Mouse (Mus musculus): ENCODE results near the gene Acsm3. TPM values are rescaled to one million over a fixed set of nuclear protein-coding genes. Genes with fewer than 3 reads are reported as not detected.
"Not testable (repeated sequence)": the region's sequence is repeated elsewhere in the genome, so short reads cannot be mapped to it uniquely, and the experiment has no call there.

The Acsm3 gene
- under 1 TPM in 1 of 2 experiments, not detected in 1; 0.10 TPM for total RNA-seq (2021)

GRCm38 (mm10) chr7:119760527-119760951, at the start of gene Acsm3:
Acsm3 (plus strand) TSS chr7:119760923.
- DNase-seq: no peak

GRCm38 (mm10) chr7:119714111-119714510, 46.6 kb upstream of the Acsm3 start:
- DNase-seq: no peak

- peak; percentile 96 for DNase-seq
These were observed 40.3 kb upstream of the Acsm3 start, which contains the start of gene Thumpd1 for GRCm38 (mm10) chr7:119720253-119720946. Thumpd1 (minus strand) TSS chr7:119720798.

- no peak for DNase-seq
These were observed 39.8 kb upstream of the Acsm3 start for GRCm38 (mm10) chr7:119720947-119721310.

- DNase-seq: no peak
These were observed 33.1 kb upstream of the Acsm3 start for GRCm38 (mm10) chr7:119727621-119728020.

- not testable (repeated sequence) for DNase-seq
These were observed 29.5 kb upstream of the Acsm3 start for GRCm38 (mm10) chr7:119731262-119731661.

- no peak for DNase-seq
These were observed 21.8 kb upstream of the Acsm3 start for GRCm38 (mm10) chr7:119738877-119739276.

GRCm38 (mm10) chr7:119739798-119740468, 20.8 kb upstream of the Acsm3 start:
- DNase-seq: not testable (repeated sequence)

- DNase-seq: peak; percentile 9
These were observed 16.4 kb upstream of the Acsm3 start for GRCm38 (mm10) chr7:119744321-119744720.

GRCm38 (mm10) chr7:119745869-119746268, 14.9 kb upstream of the Acsm3 start:
- DNase-seq: no peak

- DNase-seq: no peak
These were observed 12.0 kb upstream of the Acsm3 start for GRCm38 (mm10) chr7:119748761-119749160.

- no peak for DNase-seq
These were observed 10.8 kb upstream of the Acsm3 start for GRCm38 (mm10) chr7:119749942-119750341.

- DNase-seq: no peak
These were observed 7.0 kb upstream of the Acsm3 start for GRCm38 (mm10) chr7:119753696-119754095.

GRCm38 (mm10) chr7:119762166-119762697, 1.5 kb downstream of the Acsm3 start:
- no peak for DNase-seq

- no peak for DNase-seq
These were observed 3.7 kb downstream of the Acsm3 start for GRCm38 (mm10) chr7:119764377-119764776.

- DNase-seq: no peak
These were observed 6.3 kb downstream of the Acsm3 start for GRCm38 (mm10) chr7:119766996-119767395.

- no peak for DNase-seq
These were observed 9.2 kb downstream of the Acsm3 start for GRCm38 (mm10) chr7:119769895-119770294.

- DNase-seq: no peak
These were observed 22.7 kb downstream of the Acsm3 start for GRCm38 (mm10) chr7:119783453-119783852.

- no peak for DNase-seq
These were observed 24.2 kb downstream of the Acsm3 start for GRCm38 (mm10) chr7:119784908-119785307.

- DNase-seq: no peak
These were observed 28.3 kb downstream of the Acsm3 start for GRCm38 (mm10) chr7:119789024-119789423.

GRCm38 (mm10) chr7:119793586-119794250, 33.0 kb downstream of the Acsm3 start, which contains the start of the genes Rexo5 and Eri2:
Rexo5 (plus strand) TSS chr7:119794006.
Eri2 (minus strand) TSS chr7:119794058.
- DNase-seq: peak; percentile 91

GRCm38 (mm10) chr7:119794251-119794638, 33.5 kb downstream of the Acsm3 start:
- no peak for DNase-seq

- DNase-seq: no peak
These were observed 34.6 kb downstream of the Acsm3 start for GRCm38 (mm10) chr7:119795311-119795710.

All from heart, postnatal 4 days (tissue).